Mouse (Mus musculus) T-helper 17 cell (primary cell): ENCODE measurements around the gene Zfp574.

ENCODE experiments used
- in situ Hi-C, 2 experiments: fragments of 300-600 bp; cut with MboI, MseI; formaldehyde crosslinking; loops; 1 replicate in 1 of 2; 2 replicates in 1 of 2; pipeline ENCODE4 v1.15.1; 2025; ENCODE audit warnings: high pct_unique_total_duplicates in 2 of 2

Zfp574 gene

DNA sequence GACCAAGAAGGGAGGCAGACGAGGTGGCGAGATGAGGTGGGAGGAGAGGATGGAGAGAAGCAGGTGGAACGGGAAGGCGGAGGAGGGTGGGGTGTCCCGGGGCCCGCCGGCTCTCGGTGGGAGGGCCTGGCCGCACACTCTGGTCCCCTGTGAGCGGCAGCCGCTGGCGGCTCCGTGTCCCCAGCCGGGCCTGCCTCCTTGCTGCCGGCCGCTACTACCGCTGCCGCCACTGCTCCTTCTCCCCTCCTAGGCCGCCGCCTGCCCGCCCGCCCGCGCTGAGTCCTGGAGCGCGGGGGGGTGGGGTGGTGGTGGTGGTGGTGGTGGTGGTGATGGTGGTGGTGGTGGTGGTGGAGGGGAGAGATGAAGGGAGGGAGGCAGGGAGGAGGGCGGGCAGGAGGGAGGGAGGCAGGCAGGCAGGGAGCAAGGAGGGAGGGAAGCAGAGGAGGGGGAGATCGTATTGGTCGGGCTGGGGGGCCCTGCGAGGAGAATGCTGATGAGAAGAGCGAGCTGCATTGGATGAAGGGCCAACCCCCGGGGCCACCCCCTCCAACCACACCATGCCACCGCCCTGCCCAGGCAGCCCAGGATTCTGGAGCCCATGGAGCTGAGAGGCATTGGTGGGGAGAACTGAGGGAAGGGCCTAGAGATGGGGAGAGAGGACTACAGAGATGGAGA lies 486 bp downstream of the Zfp574 start:
- in situ Hi-C loops = no loop called here

GRCm38 (mm10) chr7:25073924-25074323 lies 1.6 kb downstream of the Zfp574 start:
- in situ Hi-C loops = no loop called here

DNA sequence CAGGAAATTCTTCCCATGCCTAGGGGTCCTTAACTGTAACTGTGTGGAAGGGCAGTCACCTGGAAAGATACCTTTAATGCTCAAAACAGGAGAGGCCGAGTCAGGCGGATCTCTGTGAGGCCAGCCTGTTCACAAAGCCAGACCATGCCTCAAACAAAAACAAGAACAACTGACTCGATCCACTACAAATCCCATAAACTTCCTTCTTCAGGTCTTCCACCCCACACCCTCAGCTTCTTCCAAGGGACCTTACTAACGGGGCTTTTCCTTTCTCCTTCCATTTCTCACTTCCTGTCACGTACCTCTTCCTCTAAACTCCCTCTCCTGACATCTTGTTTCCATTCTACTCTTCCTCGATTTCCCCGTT lies 3.9 kb downstream of the Zfp574 start:
- in situ Hi-C loops = no loop called here

GRCm38 (mm10) chr7:25076663-25077413 lies 4.5 kb downstream of the Zfp574 start:
- in situ Hi-C loops = no loop called here

- in situ Hi-C loops = no loop called here
These were observed 5.0 kb downstream of the Zfp574 start for GRCm38 (mm10) chr7:25077414-25077755.

GRCm38 (mm10) chr7:25079496-25080026 lies 7.2 kb downstream of the Zfp574 start:
- in situ Hi-C loops = no loop called here

DNA sequence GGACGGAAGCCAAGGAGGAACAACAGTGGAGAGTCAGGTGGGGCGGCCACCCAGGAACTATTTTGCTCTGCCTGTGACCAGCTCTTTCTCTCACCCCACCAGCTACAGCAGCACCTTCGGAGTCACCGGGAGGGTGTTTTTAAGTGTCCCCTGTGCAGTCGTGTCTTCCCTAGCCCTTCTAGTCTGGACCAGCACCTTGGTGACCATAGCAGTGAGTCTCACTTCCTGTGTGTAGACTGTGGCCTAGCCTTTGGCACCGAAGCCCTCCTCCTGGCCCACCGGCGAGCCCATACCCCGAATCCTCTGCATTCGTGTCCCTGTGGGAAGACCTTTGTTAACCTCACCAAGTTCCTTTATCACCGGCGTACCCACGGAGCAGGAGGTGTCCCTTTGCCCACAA lies 8.1 kb downstream of the Zfp574 start:
- in situ Hi-C loops = no loop called here

DNA sequence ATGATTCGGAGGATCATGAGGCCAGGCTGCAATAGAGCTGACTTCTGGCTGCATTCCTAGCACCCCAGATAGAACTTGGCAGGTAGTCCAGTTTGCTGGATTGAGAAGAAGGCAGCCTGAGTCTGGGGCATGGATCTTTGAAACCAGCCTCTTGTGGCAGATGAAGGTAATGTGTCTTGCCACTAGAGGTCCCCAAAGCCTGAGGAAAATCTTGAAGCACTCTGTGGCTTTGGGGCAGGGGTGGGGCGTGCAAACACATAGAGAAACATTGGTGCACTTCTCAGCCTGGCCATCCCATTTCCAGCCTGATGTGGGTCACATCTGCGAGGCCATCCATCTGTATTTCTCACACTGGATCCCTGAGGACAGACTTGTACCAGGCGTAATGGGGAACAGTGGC lies 10.1 kb downstream of the Zfp574 start:
- in situ Hi-C loops = no loop called here

GRCm38 (mm10) chr7:25084621-25085020 lies 12.3 kb downstream of the Zfp574 start:
- in situ Hi-C loops = no loop called here

DNA sequence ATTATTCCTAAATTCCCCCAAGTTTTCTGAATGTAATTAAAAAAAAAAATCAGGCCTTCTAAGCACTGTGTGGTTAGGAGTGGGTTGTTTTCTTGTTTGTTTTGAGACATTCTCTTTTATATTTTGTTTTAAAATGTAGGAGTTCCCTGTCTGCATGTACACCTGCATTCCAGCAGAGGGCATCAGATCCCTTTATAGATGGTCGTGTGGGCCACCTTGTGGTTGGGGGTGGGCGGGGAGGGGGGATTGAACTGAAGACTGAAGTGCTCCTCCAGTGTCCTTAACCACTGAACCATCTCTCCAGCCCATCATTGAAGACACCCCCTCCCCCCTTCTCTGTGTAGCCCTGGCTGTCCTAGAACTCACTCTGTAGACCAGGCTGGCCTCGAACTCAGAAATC lies 14.3 kb downstream of the Zfp574 start:
- in situ Hi-C loops = no loop called here

DNA sequence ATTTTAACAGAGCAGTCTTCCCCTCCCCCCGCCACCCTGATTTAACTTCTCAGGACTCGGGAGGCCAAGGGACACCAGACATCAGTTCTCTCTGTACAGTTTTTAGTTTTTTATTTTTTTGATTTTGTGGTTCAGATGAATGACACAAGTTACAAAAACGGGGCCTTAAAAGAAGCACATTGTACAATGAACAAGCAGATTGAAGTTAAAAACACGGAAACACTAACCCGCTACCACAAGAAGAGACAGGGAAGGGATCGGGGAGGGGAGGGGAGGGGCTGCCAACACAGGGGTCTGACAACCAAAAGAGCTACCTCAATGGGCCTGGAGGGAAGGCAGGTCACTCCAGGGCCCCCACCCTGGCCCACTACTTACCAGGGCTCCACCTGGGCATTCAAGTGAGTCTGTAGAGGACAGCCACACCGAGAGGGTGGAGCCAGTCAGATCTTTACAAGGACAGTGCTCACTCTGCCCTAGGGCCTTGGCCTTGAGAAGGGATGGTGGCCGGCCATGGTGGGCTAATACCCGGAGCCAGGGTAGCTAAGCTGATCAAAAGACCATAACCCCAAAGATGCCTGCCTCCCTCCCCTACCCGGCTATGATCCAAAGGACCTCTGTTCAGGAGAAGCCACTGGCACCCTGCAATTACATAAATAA lies 15.0 kb downstream of the Zfp574 start:
- in situ Hi-C loops = no loop called here

GRCm38 (mm10) chr7:25087972-25088371 lies 15.6 kb downstream of the Zfp574 start:
- in situ Hi-C loops = no loop called here

- in situ Hi-C loops = no loop called here
These were observed 16.2 kb downstream of the Zfp574 start for GRCm38 (mm10) chr7:25088531-25088930.

DNA sequence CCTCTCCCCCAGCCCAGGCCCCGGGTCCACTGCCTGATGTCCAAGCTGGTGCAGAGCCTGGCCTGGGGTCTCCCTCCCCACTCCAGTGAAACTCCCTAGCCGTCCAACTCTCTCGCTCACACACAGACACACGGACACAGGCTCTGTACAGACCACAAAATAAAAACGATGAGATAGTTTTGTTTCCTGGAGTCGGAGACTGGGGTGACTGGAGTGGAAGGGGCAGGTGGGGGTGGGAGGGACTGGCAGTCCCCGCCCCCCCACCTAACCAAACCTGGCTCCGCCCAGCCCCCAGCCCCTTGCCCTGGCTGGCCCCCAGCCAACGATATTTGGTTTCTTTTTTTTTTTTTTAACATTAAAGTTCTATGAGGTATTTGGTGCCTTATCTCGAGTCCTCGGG lies 16.6 kb downstream of the Zfp574 start:
- in situ Hi-C loops = no loop called here

DNA sequence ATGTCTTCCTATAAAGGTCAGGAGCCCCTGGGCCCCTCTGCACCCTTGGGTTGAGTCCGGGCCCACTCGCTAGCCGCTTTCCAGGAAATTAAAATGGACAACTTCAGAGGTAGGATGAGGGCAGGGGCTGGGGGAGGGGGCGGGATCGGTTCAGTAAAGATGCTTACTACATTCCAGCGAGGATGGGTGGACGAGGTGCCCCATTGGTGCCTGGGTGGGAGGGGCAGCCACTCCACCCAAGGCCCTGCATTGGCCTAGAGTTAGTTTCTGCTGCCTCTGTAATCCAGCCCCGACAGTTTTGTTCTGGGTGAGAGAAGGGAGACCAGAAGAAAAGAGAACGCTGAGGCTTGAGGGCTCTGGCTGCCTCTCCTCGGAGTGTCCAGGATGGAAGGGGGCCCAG lies 17.5 kb downstream of the Zfp574 start:
- in situ Hi-C loops = no loop called here

DNA sequence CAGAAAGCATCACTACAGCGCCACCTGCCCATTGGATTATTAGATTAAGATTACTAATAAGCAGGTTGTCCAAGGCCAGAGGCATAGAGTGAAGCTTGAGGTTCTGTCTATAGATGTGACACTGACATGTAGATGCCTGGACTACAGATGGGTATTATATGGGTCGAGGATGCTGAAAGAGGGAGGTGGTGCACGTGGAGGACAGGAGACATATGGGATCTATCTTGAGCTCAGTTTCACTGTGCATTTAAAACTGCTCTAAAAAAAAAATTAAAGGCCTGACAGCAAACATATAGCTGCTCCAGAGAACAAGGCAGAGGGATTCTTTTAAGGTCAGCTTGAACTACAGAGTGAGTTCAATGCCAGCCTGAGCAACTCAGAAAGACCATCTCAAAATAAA lies 25.8 kb downstream of the Zfp574 start:
- in situ Hi-C loops = loop anchor here in 1 of 2 experiments (5.0 kb wide), 1 partner anchor 94 kb away; no protein-coding TSS in a partner anchor

- in situ Hi-C loops = loop anchor here in 1 of 2 experiments (5.0 kb wide), 1 partner anchor 93 kb away; no protein-coding TSS in a partner anchor
These were observed 27.2 kb downstream of the Zfp574 start for GRCm38 (mm10) chr7:25099581-25099980.

DNA sequence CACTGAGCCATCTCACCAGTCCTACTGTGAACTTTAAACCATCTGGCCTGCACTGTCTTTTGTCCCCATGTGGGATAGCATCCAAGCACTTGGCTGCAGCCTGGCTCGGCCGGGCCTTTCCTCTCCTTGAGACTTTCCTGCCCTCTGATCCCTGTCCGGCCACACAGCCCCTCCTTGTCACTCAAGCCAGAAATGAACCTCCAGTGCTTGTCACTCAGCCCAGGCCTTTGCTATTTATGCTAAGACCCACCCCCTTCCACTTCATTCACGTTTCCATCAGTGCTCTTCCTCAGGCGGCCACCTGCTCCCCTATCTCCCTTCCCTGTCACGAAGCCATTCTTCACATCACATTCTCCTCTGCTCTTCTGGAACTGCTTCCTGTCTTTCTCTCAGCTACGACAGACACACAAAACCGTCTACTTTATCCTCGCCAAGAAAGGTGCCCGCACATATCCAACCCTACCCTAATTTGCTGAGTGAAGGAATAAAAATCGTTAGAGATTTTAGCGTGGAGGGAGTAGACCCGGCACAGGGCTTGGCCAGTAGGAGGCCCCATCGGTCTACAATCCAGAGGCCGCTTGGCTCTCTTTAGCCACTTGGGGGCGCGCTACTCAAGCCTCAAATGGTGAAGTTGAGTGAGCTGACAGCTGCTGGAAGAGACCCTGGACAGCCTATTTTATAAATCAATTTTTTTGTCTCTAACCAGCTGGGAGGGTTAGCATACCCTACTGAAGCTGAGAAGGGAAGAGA lies 33.2 kb downstream of the Zfp574 start:
- in situ Hi-C loops = no loop called here

GRCm38 (mm10) chr7:25106790-25107502 lies 34.6 kb downstream of the Zfp574 start:
- in situ Hi-C loops = no loop called here

DNA sequence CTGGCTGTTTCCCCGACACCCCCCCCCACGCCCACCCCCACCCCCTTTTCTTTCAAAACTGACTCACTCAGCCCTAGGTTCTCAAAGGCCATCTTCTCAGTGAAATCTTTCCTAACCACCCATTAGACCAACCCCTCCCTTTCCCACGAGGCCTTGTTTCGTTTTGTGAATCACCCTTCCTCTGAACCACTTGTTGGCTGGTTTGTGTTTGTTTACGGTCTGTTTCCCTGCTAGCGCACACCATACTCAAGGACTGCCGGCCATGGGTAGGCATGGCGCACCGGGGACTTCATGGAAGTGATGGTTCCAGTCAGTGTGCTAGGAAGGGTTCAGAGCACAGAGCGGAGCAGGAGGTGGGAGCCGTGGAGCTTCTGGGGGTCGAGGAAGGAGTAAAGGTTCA lies 37.0 kb downstream of the Zfp574 start:
- in situ Hi-C loops = no loop called here

GRCm38 (mm10) chr7:25110336-25110735 lies 38.0 kb downstream of the Zfp574 start:
- in situ Hi-C loops = no loop called here
